Mouse (Mus musculus) A20 (cell line): ENCODE results near the gene Bola2.
"Not testable (repeated sequence)": the region's sequence is repeated elsewhere in the genome, so short reads cannot be mapped to it uniquely, and the experiment has no call there.

Source experiments
- DNase-seq: peaks from one replicate; pipeline ENCODE4 v3.0.0-alpha.2; 2011; ENCODE audit warnings: low read depth, low spot score

The Bola2 gene

GRCm38 (mm10) chr7:126708175-126708952, 13.2 kb downstream of the Bola2 start:
- no peak for DNase-seq

- no peak for DNase-seq
These were observed 15.1 kb downstream of the Bola2 start for GRCm38 (mm10) chr7:126710266-126710665.

- DNase-seq: no peak
These were observed 16.7 kb downstream of the Bola2 start for GRCm38 (mm10) chr7:126711910-126712309.

DNA sequence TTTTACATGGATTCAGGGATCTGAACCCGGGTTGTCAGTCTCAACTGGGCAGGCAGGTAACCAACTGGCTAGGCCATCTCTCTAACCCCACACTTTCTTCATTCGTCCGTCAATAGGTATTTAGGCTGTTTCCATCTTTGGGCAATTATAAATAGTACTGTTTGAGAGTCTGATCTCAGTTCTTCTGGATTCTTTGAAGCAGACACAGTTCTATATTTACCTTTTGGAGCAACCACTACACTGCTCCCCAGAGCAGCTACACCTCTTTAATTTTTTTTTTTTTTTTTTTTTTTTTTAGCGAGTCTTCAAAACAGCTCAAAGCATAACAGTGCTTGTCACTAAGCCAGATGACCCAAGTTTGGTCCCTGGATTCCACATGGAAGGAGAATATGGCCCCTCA, 20.5 kb downstream of the Bola2 start:
- DNase-seq: no peak

- DNase-seq: no peak
These were observed 22.4 kb downstream of the Bola2 start for GRCm38 (mm10) chr7:126717566-126717965.

- DNase-seq: peak; percentile 69
These were observed 23.7 kb downstream of the Bola2 start for GRCm38 (mm10) chr7:126718787-126719337.

GRCm38 (mm10) chr7:126721635-126722034, 26.4 kb downstream of the Bola2 start:
- DNase-seq: peak; percentile 34

DNA sequence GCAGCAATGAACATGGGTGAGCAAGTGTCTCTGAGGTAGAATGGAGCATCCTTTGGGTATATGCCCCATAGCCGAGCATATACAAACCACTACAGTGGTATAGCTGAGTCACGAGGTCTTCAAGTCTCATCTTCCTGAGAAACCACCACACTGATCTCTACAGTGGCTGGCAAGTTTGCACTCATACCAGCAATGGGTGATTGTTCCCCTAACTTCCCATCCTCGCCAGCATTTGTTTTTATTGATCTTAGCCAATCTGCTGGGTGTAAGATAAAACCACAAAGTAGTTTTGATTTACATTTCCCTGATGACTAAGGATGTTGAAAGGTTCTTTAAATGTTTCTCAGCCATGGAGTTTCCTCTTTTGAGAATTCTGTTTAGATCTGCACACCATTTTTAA, 29.9 kb downstream of the Bola2 start:
- no peak for DNase-seq

- peak; percentile 25 for DNase-seq
These were observed 30.5 kb downstream of the Bola2 start for GRCm38 (mm10) chr7:126725667-126726066.

GRCm38 (mm10) chr7:126730256-126730789, 35.1 kb downstream of the Bola2 start:
- DNase-seq: not testable (repeated sequence)

DNA sequence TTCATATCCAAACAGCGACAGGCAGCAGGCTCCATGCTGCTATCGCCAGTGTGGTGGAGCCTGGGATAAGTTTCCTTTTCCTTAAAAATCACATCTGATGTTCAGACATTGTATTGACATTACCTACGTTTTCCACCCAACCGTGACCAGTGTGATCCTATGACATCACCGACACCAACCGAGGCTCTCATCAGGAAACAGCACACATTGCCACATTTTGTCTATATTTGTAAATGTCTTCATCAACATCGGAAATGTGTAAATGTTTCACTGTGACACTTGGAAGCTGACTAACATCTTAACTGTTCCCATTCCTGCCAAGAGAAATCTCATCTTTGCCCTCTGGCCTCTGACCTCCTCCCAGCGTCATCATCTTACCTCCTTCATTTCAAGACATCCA, 40.9 kb downstream of the Bola2 start:
- no peak for DNase-seq

GRCm38 (mm10) chr7:126739551-126739950, 44.4 kb downstream of the Bola2 start:
- DNase-seq: no peak

- no peak for DNase-seq
These were observed 45.0 kb downstream of the Bola2 start for GRCm38 (mm10) chr7:126740132-126740735.

DNA sequence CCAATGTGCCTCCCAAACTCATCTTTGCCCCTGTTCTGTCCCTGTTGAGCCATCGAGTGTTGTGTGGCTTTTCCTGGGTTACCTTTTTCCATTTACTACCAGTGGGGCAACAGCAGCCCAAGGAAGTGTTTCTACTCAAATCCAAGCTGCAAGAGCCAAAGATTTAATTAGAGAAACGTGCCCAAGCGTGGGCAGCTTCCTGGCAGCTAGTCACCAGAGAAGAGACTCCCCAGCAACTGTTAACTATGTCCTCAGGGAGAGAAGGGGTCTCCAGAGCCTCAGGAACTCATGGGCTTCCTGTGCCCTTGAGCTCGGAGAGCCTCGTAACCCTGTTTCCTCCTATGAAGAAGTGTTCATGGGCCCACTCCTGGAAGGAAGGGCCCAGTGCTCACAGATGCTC, 45.8 kb downstream of the Bola2 start:
- no peak for DNase-seq

DNA sequence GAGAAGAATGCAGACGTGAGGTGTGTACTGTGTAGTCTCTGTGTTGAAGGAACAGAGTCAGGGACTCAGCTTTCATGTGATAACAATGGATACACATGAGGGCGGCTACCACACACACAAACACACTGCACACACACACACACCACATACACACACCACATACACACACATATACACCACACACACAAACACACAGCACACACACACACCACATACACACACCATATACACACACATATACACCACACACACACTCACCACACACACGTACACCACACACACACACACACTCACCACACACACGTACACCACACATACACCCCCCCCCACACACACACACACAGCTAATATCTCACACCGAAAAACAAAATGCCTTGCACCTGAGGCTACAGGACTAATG, 46.3 kb downstream of the Bola2 start:
- DNase-seq: no peak

GRCm38 (mm10) chr7:126741964-126742482, 46.8 kb downstream of the Bola2 start:
- DNase-seq: no peak

DNA sequence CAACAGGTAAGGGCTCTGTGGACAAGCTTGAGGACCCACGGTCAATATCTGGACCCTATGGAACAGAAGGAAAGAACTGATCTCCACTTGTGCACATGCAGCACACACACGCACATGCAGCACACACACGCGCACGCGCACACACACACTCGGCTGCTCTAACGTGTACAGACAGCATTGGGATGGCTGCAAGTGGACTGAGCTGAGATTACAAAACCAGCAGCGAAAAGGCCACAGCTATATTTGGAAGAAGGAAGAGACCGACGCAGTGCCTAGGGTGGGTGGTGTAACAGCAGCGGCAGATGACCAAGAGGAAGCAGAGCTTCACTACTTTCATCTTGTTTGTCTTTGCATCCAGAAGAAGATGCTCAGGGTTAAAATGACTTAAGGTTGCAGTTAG, 50.9 kb downstream of the Bola2 start:
- DNase-seq: peak; percentile 55

DNA sequence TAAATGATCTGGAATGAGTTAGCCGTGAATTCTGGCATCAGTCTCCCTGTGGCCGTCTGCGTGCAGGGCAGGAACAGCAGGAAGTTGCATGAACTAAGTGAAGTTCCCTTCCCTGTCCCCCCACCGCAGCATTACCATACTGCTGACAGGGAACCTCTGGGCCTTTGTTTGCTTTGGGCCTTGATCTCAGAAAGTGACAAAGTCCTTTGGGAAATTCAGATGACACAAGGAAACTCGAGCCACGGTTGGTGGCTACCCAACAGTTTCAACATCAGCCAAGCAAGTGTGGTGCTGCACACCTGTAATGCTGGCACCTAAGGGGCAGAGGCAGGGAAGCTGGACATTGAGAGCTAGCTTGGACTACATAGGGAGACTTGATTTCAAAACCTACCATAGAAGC, 51.6 kb downstream of the Bola2 start:
- DNase-seq: peak; percentile 11

GRCm38 (mm10) chr7:126748824-126749223, 53.6 kb downstream of the Bola2 start:
- DNase-seq: no peak
